Mouse (Mus musculus) lung, embryonic 15.5 days (tissue): ENCODE data around the gene Jarid2. TPM values are rescaled to one million over a fixed set of nuclear protein-coding genes. Genes with fewer than 3 reads are reported as not detected.

Experiments used
- ATAC-seq: fragments of 200-750 bp; cut with Nextera tagmentation; 2 replicates; pipeline ENCODE4 v1.8.0; 2017; ENCODE audit warnings: moderate number of reproducible peaks, borderline replicate concordance; ENCODE audit not compliant: low FRiP score, low TSS enrichment; ENCODE audit errors: extremely low read depth
- H3K27ac ChIP-seq: fragments of 300-500 bp; sonication (generic); 2 replicates; pipeline ENCODE4 v1.5.1; 2015; ENCODE audit warnings: moderate library complexity, mild to moderate bottlenecking, inconsistent platforms
- H3K27me3 ChIP-seq: fragments of 300-500 bp; sonication (generic); 2 replicates; pipeline ENCODE4 v1.6.1; 2015; ENCODE audit warnings: inconsistent platforms
- H3K36me3 ChIP-seq: fragments of 300-500 bp; sonication (generic); 2 replicates; pipeline ENCODE4 v1.6.1; 2015; ENCODE audit warnings: inconsistent platforms
- H3K4me1 ChIP-seq: fragments of 300-500 bp; sonication (generic); 2 replicates; pipeline ENCODE4 v1.6.1; 2015; ENCODE audit warnings: inconsistent platforms
- H3K4me2 ChIP-seq: fragments of 300-500 bp; sonication (generic); 2 replicates; pipeline ENCODE4 v1.6.1; 2015; ENCODE audit warnings: inconsistent platforms, mild to moderate bottlenecking, moderate library complexity
- H3K4me3 ChIP-seq: fragments of 300-500 bp; sonication (generic); 2 replicates; pipeline ENCODE4 v1.5.1; 2015; ENCODE audit warnings: mild to moderate bottlenecking, inconsistent platforms
- H3K9ac ChIP-seq: fragments of 300-500 bp; sonication (generic); 2 replicates; pipeline ENCODE4 v1.6.1; 2015; ENCODE audit warnings: inconsistent platforms
- H3K9me3 ChIP-seq: fragments of 300-500 bp; sonication (generic); 2 replicates; pipeline ENCODE4 v1.6.1; 2016; ENCODE audit warnings: inconsistent platforms
- WGBS: fragments of 180-500 bp; shearing (Covaris S2); methylation state at CpG from one replicate; pipeline ENCODE4 v1.1.7; 2015; 5-methylcytosine and 5-hydroxymethylcytosine counted together
- polyA plus RNA-seq: library from polyadenylated mRNA; unstranded; fragments of >200 nt; fragmentation: Nextera tagmentation; extraction: Ambion mirVana; gene quantifications from 2 replicates; pipeline ENCODE4 v1.2.1, GENCODE M21; 2015

The Jarid2 gene
- polyA plus RNA-seq, 1 experiment from 2014 or later: 23.6 TPM

GRCm38 (mm10) chr13:44932307-44933264, 203.3 kb downstream of the Jarid2 start:
- Histone ChIP-seq H3K9me3 (no peaks in the 10 kb centered on the region), H3K27ac (no peak overlapping the region), H3K4me3 (no peak overlapping the region), H3K4me1 (peaks cover 11% of the 10 kb centered on the region; the same call in 1 of the 2 replicates), H3K9ac (no peak overlapping the region), H3K27me3 (no peaks in the 10 kb centered on the region), H3K36me3 (peaks cover 2% of the 10 kb centered on the region; the same call in 1 of the 2 replicates), H3K4me2 (no peak overlapping the region)
- ATAC-seq: no peak
- WGBS: 65% methylated on average over 18 of the region's 18 CpGs

GRCm38 (mm10) chr13:44933575-44933974, 204.3 kb downstream of the Jarid2 start:
- WGBS: 57% methylated on average over 7 of the region's 7 CpGs
- no peak for ATAC-seq
- Histone ChIP-seq H3K4me2 (no peak overlapping the region), H3K4me1 (peaks cover 11% of the 10 kb centered on the region; the same call in 1 of the 2 replicates), H3K36me3 (peaks cover 2% of the 10 kb centered on the region; the same call in 1 of the 2 replicates), H3K4me3 (no peak overlapping the region), H3K9ac (no peak overlapping the region), H3K27me3 (no peaks in the 10 kb centered on the region), H3K27ac (no peak overlapping the region), H3K9me3 (no peaks in the 10 kb centered on the region)

GRCm38 (mm10) chr13:44937681-44938080, 208.4 kb downstream of the Jarid2 start:
- no peak overlapping the region for H3K4me3 ChIP-seq
- WGBS: 72% methylated on average over 3 of the region's 3 CpGs

GRCm38 (mm10) chr13:44939326-44940035, 210.2 kb downstream of the Jarid2 start:
- Histone ChIP-seq H3K9me3 (no peaks in the 10 kb centered on the region), H3K27me3 (no peaks in the 10 kb centered on the region), H3K4me1 (peaks cover 9% of the 10 kb centered on the region), H3K4me2 (no peak overlapping the region), H3K27ac (no peak overlapping the region), H3K4me3 (no peak overlapping the region), H3K9ac (no peak overlapping the region), H3K36me3 (no peaks in the 10 kb centered on the region)
- ATAC-seq: no peak
- WGBS: 71% methylated on average over 8 of the region's 8 CpGs

More at GRCm38 (mm10) chr13:44937681-44938080, 208.4 kb downstream of the Jarid2 start:
- no peak overlapping the region for H3K4me2 ChIP-seq
- no peak overlapping the region for H3K9ac ChIP-seq
- no peaks in the 10 kb centered on the region for H3K9me3 ChIP-seq
- no peak overlapping the region for H3K27ac ChIP-seq
- H3K27me3 ChIP-seq: no peaks in the 10 kb centered on the region
- no peak for ATAC-seq
- H3K36me3 ChIP-seq: no peaks in the 10 kb centered on the region
- H3K4me1 ChIP-seq: peaks cover 15% of the 10 kb centered on the region; the same call in 1 of the 2 replicates

GRCm38 (mm10) chr13:44943618-44944017, 214.3 kb downstream of the Jarid2 start:
- WGBS: 55% methylated on average over 2 of the region's 2 CpGs
- H3K4me1 ChIP-seq: peaks cover 12% of the 10 kb centered on the region
- no peak for ATAC-seq

GRCm38 (mm10) chr13:44946880-44947635, 217.8 kb downstream of the Jarid2 start:
- Histone ChIP-seq H3K4me1 (peaks cover 8% of the 10 kb centered on the region), H3K4me2 (no peak overlapping the region; the same call in 1 of the 2 replicates), H3K36me3 (no peaks in the 10 kb centered on the region), H3K9ac (no peak overlapping the region), H3K27ac (no peak overlapping the region), H3K4me3 (no peak overlapping the region), H3K9me3 (no peaks in the 10 kb centered on the region), H3K27me3 (no peaks in the 10 kb centered on the region)
- 46% methylated on average over 8 of the region's 8 CpGs for WGBS
- ATAC-seq: no peak

More at GRCm38 (mm10) chr13:44943618-44944017, 214.3 kb downstream of the Jarid2 start:
- Histone ChIP-seq H3K4me2 (no peak overlapping the region), H3K9me3 (no peaks in the 10 kb centered on the region), H3K9ac (no peak overlapping the region), H3K4me3 (no peak overlapping the region), H3K36me3 (no peaks in the 10 kb centered on the region), H3K27me3 (no peaks in the 10 kb centered on the region), H3K27ac (no peak overlapping the region)

- Histone ChIP-seq H3K36me3 (no peaks in the 10 kb centered on the region), H3K27ac (no peak overlapping the region), H3K27me3 (no peaks in the 10 kb centered on the region), H3K9ac (no peak overlapping the region), H3K4me1 (peaks cover 5% of the 10 kb centered on the region; the same call in 1 of the 2 replicates), H3K4me2 (no peak overlapping the region), H3K9me3 (no peaks in the 10 kb centered on the region), H3K4me3 (no peak overlapping the region)
- no peak for ATAC-seq
- WGBS: 76% methylated on average over 16 of the region's 16 CpGs
Measured at GRCm38 (mm10) chr13:44948320-44949250, 219.3 kb downstream of the Jarid2 start.

- Histone ChIP-seq H3K9ac (no peak overlapping the region), H3K4me2 (no peak overlapping the region), H3K9me3 (no peaks in the 10 kb centered on the region), H3K36me3 (no peaks in the 10 kb centered on the region), H3K27me3 (no peaks in the 10 kb centered on the region), H3K4me3 (no peak overlapping the region), H3K27ac (no peak overlapping the region; the same call in 1 of the 2 replicates), H3K4me1 (no peaks in the 10 kb centered on the region)
- 54% methylated on average over 10 of the region's 10 CpGs for WGBS
- ATAC-seq: no peak
Measured at GRCm38 (mm10) chr13:44952393-44953086, 223.3 kb downstream of the Jarid2 start.

GRCm38 (mm10) chr13:44953546-44954231, 224.4 kb downstream of the Jarid2 start:
- H3K9me3 ChIP-seq: no peaks in the 10 kb centered on the region
- no peak for ATAC-seq

GRCm38 (mm10) chr13:44954232-44954568, 224.9 kb downstream of the Jarid2 start:
- H3K4me3 ChIP-seq: no peak overlapping the region
- H3K9ac ChIP-seq: no peak overlapping the region
- H3K36me3 ChIP-seq: no peaks in the 10 kb centered on the region
- WGBS: 69% methylated on average over 1 of the region's 1 CpGs
- no peaks in the 10 kb centered on the region for H3K27me3 ChIP-seq
- H3K27ac ChIP-seq: no peak overlapping the region
- no peaks in the 10 kb centered on the region for H3K9me3 ChIP-seq
- no peaks in the 10 kb centered on the region for H3K4me1 ChIP-seq
- no peak overlapping the region for H3K4me2 ChIP-seq
- no peak for ATAC-seq

More at GRCm38 (mm10) chr13:44953546-44954231, 224.4 kb downstream of the Jarid2 start:
- H3K4me3 ChIP-seq: no peak overlapping the region
- no peaks in the 10 kb centered on the region for H3K4me1 ChIP-seq
- whole genome bisulfite sequencing: 67% methylated on average over 8 of the region's 8 CpGs
- H3K27ac ChIP-seq: no peak overlapping the region
- no peak overlapping the region for H3K4me2 ChIP-seq
- no peaks in the 10 kb centered on the region for H3K36me3 ChIP-seq
- no peak overlapping the region for H3K9ac ChIP-seq
- no peaks in the 10 kb centered on the region for H3K27me3 ChIP-seq
